Mouse (Mus musculus) intestine, embryonic 14.5 days (tissue): ENCODE results near the gene Prkd2. TPM values are rescaled to one million over a fixed set of nuclear protein-coding genes. Genes with fewer than 3 reads are reported as not detected.

Experiments
- ATAC-seq: fragments of 200-750 bp; cut with Nextera tagmentation; replicated peaks from 2 replicates; pipeline ENCODE4 v1.8.0; 2017; ENCODE audit warnings: low read depth, moderate number of reproducible peaks, moderate TSS enrichment, moderate library complexity; ENCODE audit not compliant: low FRiP score, low TSS enrichment
- DNase-seq: peaks from one replicate; pipeline ENCODE4 v3.0.0-alpha.2; 2018; ENCODE audit warnings: low spot score
- H3K27ac ChIP-seq: fragments of 300-500 bp; sonication (generic); 2 replicates; pipeline ENCODE4 v1.5.1; 2014; ENCODE audit warnings: low read depth, mild to moderate bottlenecking, control low read depth
- H3K27me3 ChIP-seq: fragments of 300-500 bp; sonication (generic); replicated peaks from 2 replicates; pipeline ENCODE4 v1.6.1; 2014; ENCODE audit warnings: low read length, control low read depth; ENCODE audit not compliant: control insufficient read depth, insufficient read depth
- H3K36me3 ChIP-seq: fragments of 300-500 bp; sonication (generic); 2 replicates; pipeline ENCODE4 v1.6.1; 2014; ENCODE audit warnings: low read length, control low read depth; ENCODE audit not compliant: control insufficient read depth, insufficient read depth
- H3K4me1 ChIP-seq: fragments of 300-500 bp; sonication (generic); replicated peaks from 2 replicates; pipeline ENCODE4 v1.6.1; 2014; ENCODE audit warnings: low read length, control low read depth, mixed read lengths; ENCODE audit not compliant: control insufficient read depth, insufficient read depth
- H3K4me2 ChIP-seq: fragments of 300-500 bp; sonication (generic); 2 replicates; pipeline ENCODE4 v1.6.1; 2014; ENCODE audit warnings: low read length
- H3K4me3 ChIP-seq: fragments of 300-500 bp; sonication (generic); 2 replicates; pipeline ENCODE4 v1.5.1; 2014; ENCODE audit warnings: low read depth, low read length, control low read depth, mixed read lengths
- H3K9ac ChIP-seq: fragments of 300-500 bp; sonication (generic); 2 replicates; pipeline ENCODE4 v1.6.1; 2014; ENCODE audit warnings: mild to moderate bottlenecking, low read length
- H3K9me3 ChIP-seq: fragments of 300-500 bp; sonication (generic); 2 replicates; pipeline ENCODE4 v1.6.1; 2016; ENCODE audit warnings: low read length, control low read depth; ENCODE audit not compliant: control insufficient read depth
- WGBS: fragments of 180-500 bp; shearing (Covaris S2); extraction: QIAGEN DNeasy Blood & Tissue Kit; methylation state at CpG from one replicate; pipeline ENCODE4 v1.1.7; 2014; 5-methylcytosine and 5-hydroxymethylcytosine counted together
- polyA plus RNA-seq: library from polyadenylated mRNA; unstranded; fragments of >200 nt; fragmentation: Nextera tagmentation; extraction: Ambion mirVana; gene quantifications from 2 replicates; pipeline ENCODE4 v1.2.1, GENCODE M21; 2014

Prkd2 gene
- 12.0 and 12.8 TPM in 2 replicates for polyA plus RNA-seq

DNA sequence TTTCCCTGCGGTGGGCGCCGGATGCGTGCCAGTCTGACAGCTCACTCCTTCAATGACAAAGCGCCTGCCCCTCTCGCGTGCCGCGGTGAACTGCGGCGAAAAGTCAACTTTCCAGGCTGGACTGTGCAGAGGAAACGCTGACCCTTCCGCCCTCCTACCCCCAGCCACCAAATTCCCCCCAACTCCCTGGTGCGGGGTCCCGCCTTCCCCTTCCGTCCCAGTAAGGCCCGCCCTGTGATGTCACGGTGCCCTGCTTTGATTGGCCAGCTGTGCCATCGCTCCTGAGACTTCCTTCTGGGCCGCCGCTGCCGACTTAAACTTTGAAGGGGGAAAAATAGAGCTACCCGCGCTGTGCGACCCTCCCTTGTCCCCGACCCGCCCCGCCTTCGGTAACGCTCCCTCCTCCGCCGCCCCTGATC, at the start of gene Prkd2:
TSS of gene Prkd2 (plus strand) at position 258 of the 419 bp plus-strand sequence.
- peaks cover 41% of the 10 kb centered on the region for H3K36me3 ChIP-seq
- H3K4me3 ChIP-seq, result peak within 1 kb of the TSS; percentile 58
- under 1% methylated on average over 32 of the region's 32 CpGs for WGBS
- peaks cover 16% of the 10 kb centered on the region for H3K4me1 ChIP-seq
- H3K4me2 ChIP-seq, result peak within 1 kb of the TSS; percentile 95
- no peaks in the 10 kb centered on the region for H3K9me3 ChIP-seq
- H3K9ac ChIP-seq, result peak within 1 kb of the TSS; percentile 58
- peak; percentile 94 for DNase-seq
- H3K27ac ChIP-seq, result peak within 1 kb of the TSS; percentile 57
- H3K27me3 ChIP-seq, result no peaks in the 10 kb centered on the region
- peak; percentile 77 for ATAC-seq

DNA sequence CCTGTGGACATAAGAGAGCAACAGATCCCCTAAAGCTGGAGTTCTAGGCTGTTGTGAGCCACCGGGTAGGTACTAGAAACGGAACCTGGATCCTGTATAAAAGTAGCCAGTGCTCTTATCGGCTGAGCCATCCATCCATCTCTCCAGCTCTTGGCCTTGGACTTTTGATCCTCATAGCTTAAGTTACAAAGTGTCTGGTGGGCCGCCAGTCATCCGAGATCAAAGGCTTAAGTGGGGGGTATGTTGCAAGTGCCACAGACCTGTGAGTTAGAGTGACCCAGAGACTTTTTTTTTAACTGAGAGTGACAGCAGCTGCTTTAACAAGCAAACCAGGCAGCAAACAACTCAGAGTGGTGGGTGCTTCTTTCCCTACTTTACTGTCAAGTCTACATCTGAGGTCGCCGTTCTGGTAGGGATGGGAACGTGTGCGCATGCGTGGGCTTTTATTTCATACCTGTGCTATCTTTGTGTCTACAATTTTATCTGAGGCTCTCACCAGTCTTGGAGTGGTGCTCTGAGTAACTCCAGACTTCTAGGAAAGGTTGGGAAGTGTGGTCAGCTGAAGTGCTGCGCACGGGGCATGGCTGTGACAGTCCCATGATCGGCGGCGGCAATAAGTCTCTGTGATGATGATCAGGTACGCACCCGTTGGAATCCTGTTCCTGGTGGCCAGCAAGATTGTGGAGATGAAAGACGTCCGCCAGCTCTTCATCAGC, 49.5 kb upstream of the Prkd2 start:
- Histone ChIP-seq H3K9ac (no peak overlapping the region), H3K27me3 (no peaks in the 10 kb centered on the region), H3K4me2 (no peak overlapping the region), H3K9me3 (no peaks in the 10 kb centered on the region), H3K36me3 (peaks cover 28% of the 10 kb centered on the region), H3K4me1 (peaks cover 9% of the 10 kb centered on the region), H3K27ac (no peak overlapping the region), H3K4me3 (no peak overlapping the region)
- peak; percentile 8; the same call in 1 of the 2 replicates for ATAC-seq
- DNase-seq, result no peak
- 79% methylated on average over 19 of the region's 19 CpGs for WGBS

DNA sequence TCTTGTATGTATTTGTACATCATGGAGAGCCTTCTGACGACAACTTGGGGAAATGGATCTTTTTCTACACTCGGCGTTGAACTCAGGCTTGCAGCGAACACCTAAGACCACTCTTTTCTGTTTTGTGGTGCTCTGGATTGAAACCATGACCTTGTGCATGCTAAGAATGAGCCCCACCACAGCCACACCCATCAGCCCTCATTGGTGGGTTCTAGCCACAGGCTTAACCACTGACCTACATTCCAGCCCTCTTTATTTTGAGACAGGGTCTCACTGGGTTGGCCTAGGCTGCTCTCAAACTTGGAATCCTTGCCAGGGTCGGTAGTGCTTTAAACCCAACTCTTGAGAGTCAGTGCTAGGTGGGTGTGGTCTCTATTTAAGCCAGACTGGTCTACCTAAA, 47.8 kb upstream of the Prkd2 start:
- ATAC-seq (no peak), DNase-seq (no peak)
- H3K36me3 ChIP-seq, result peaks cover 31% of the 10 kb centered on the region
- H3K4me1 ChIP-seq, result peaks cover 9% of the 10 kb centered on the region
- no peak overlapping the region for H3K9ac ChIP-seq
- no peak overlapping the region for H3K4me2 ChIP-seq
- H3K4me3 ChIP-seq, result no peak overlapping the region
- no peaks in the 10 kb centered on the region for H3K27me3 ChIP-seq
- 88% methylated on average over 5 of the region's 5 CpGs for WGBS
- H3K27ac ChIP-seq, result no peak overlapping the region
- H3K9me3 ChIP-seq, result no peaks in the 10 kb centered on the region

DNA sequence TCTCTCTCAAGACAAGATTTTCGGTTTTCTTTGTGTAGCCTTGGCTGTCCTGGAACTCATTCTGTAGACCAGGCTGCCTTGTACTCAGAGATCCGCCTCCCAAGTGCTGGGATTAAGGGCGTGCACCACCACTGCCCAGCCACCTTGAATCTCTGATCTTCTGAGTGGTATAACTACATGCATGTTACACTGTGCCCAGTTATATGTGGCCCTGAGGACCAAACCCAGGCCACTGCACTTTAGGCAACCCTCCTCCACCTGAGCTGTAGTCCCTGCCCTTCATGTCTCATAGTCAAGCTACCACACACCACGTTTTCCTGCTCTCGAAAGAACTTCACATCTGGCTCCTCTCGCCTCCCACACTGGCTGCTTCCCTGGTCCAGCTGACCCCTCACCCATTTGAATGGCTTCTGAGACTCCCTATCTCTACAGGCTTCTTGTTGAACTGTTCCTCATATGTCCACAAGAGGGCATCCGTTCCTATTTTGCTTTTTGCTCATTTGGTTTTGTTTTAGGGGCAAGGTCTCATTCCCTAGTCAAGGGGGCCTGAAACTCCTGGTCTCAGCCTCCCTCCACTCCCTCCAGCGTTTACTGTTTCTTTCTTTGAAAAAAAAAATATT, 38.2 kb upstream of the Prkd2 start:
- H3K4me1 ChIP-seq, result no peaks in the 10 kb centered on the region; the same call in 1 of the 2 replicates
- H3K36me3 ChIP-seq, result peaks cover 16% of the 10 kb centered on the region
- no peak overlapping the region for H3K27ac ChIP-seq
- H3K27me3 ChIP-seq, result no peaks in the 10 kb centered on the region
- no peak overlapping the region for H3K4me3 ChIP-seq
- H3K9me3 ChIP-seq, result no peaks in the 10 kb centered on the region
- DNase-seq (no peak), ATAC-seq (0 out of 2 replicates have a peak, but pooled peaks have one; percentile 26)
- H3K9ac ChIP-seq, result no peak overlapping the region
- 35% methylated on average over 8 of the region's 8 CpGs for WGBS
- H3K4me2 ChIP-seq, result no peak overlapping the region

DNA sequence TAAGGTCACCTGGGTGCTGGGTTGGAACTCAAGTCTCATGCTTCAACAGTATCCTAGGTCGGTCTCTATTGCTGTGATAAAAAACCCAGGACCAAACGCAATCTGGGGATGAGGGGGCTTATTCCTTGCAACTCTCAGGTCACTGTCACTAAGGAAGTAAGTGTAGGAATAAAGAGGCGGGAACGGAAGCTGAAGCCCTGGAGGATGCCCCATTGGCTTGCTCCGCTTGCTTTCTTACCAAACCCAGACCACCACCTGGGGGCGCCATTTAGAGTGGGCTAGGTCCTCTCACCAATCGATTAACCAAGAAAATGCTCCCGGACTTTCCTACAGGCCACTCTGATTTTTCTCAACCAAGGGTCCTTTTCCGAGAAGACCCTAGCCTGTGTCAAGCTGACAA, 34.8 kb upstream of the Prkd2 start:
- Histone ChIP-seq H3K9me3 (no peaks in the 10 kb centered on the region), H3K9ac (no peak overlapping the region), H3K27me3 (no peaks in the 10 kb centered on the region; the same call in none of the 2 replicates), H3K4me3 (no peak overlapping the region), H3K36me3 (peaks cover 19% of the 10 kb centered on the region), H3K4me1 (peaks cover 2% of the 10 kb centered on the region), H3K4me2 (no peak overlapping the region), H3K27ac (no peak overlapping the region)
- ATAC-seq (no peak), DNase-seq (no peak)
- 89% methylated on average over 9 of the region's 9 CpGs for WGBS

DNA sequence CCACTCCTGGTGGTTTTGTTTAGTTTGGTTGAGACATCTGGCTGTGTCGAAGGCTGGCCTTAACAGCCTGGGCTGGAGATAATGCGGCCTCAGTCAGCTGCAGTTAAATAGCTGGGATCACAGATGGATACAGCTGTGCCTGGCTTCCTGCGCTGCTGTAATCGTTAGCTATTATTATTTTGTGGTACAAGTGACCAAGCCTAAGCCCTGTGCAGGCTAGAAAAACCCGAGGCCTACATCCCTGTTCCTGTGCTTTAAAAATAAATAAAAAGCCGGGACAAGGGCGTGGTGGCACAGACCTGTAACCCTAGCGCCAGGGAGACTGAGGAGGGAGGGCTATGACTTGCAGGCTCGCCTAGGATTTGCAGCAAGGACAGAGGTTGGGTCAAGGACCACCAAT, 34.1 kb upstream of the Prkd2 start:
- no peaks in the 10 kb centered on the region; the same call in none of the 2 replicates for H3K27me3 ChIP-seq

DNA sequence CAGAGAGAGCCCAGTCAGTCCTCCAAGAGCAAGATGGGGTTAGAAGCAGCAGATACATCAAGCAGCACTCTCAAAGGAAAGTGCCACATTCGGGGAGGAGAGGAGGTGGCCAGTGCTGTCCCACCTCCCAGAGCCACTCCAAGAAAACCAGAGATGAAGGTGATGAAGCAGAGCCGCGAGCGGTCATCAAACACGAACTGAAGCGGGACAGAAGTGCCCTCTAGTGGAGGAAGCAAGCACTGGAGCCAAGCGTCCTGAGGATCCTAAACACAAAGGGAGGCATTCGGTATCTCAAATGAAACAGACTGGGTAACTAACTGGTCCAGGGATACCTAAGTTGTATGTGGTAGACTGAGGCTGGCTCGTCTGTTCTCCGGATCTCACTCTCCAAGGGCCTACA, 33.0 kb upstream of the Prkd2 start:
- Histone ChIP-seq H3K9me3 (no peaks in the 10 kb centered on the region), H3K27me3 (no peaks in the 10 kb centered on the region; the same call in none of the 2 replicates), H3K4me3 (no peak overlapping the region), H3K9ac (no peak overlapping the region), H3K36me3 (peaks cover 37% of the 10 kb centered on the region), H3K4me2 (no peak overlapping the region), H3K4me1 (peaks cover 2% of the 10 kb centered on the region), H3K27ac (no peak overlapping the region)
- WGBS, result 28% methylated on average over 10 of the region's 10 CpGs
- ATAC-seq (no peak), DNase-seq (peak; percentile 86)

More for the DNA sequence above, 34.1 kb upstream of the Prkd2 start:
- DNase-seq (no peak), ATAC-seq (0 out of 2 replicates have a peak, but pooled peaks have one; percentile 18)
- Histone ChIP-seq H3K27ac (no peak overlapping the region), H3K9ac (no peak overlapping the region), H3K9me3 (no peaks in the 10 kb centered on the region), H3K4me3 (no peak overlapping the region), H3K36me3 (peaks cover 27% of the 10 kb centered on the region), H3K4me2 (no peak overlapping the region), H3K4me1 (peaks cover 2% of the 10 kb centered on the region)
- WGBS, result 70% methylated on average over 9 of the region's 9 CpGs

DNA sequence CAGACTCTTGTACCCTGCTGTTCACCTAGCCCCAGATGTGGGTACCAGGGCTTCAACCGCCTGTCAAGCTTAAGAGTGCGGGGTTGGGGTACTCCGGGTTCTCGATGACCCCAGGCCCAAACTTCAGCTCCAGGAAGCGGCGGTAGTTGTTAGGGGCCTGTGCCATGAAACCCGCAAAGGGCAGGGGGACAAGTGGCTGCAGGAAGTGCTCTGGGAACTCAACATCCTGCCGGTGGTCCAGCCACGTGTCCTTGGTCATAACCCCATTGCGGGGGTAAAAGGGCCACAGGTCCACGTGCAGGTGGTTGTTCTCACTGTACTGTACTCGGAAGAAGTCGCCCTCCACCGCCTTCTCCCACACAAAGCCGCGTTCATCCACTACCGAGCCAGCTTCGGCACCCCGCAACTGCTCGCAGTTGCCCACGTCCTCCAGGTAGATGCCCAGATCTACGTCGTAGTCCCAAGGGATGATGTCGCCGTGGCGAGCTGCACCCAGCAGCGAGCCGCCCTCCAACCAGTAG, 32.2 kb upstream of the Prkd2 start:
- 55% methylated on average over 28 of the region's 28 CpGs for WGBS
- Histone ChIP-seq H3K4me3 (peak overlapping the region; percentile 34), H3K27me3 (no peaks in the 10 kb centered on the region; the same call in none of the 2 replicates), H3K9ac (no peak overlapping the region), H3K9me3 (no peaks in the 10 kb centered on the region), H3K4me1 (peaks cover 4% of the 10 kb centered on the region), H3K4me2 (peak overlapping the region; percentile 56), H3K27ac (no peak overlapping the region), H3K36me3 (peaks cover 37% of the 10 kb centered on the region)
- no peak for ATAC-seq
- DNase-seq, result peak; percentile 57
